Mouse (Mus musculus): ENCODE data around the gene Jmjd1c.

GRCm38 (mm10) chr10:67195671-67196070, 99.7 kb downstream of the Jmjd1c start:
- TF ChIP-seq CTCF (IDR thresholded peaks at IDR 0.05; ENCODE audit: low read depth) (no peak), EP300 (IDR thresholded peaks at IDR 0.05; ENCODE audit: low read depth) (no peak)

Measured in liver, postnatal 0 days (tissue).